Mouse (Mus musculus): ENCODE results near the gene Trim14. TPM values are rescaled to one million over a fixed set of nuclear protein-coding genes. Genes with fewer than 3 reads are reported as not detected.

Gene Trim14
- total and polyA plus RNA-seq, 3 experiments, result 18.2 to 25.9 (median 18.7) TPM

GRCm38 (mm10) chr4:46454097-46454864 is 81.7 kb downstream of the Trim14 start:
- Histone ChIP-seq H3K4me3 (ENCODE audit: low read depth, low read length) (peak overlapping the region; percentile 81; the same call in 1 of the 2 replicates), H3K27me3 (ENCODE audit: insufficient read depth, low read length) (no peaks in the 10 kb centered on the region), H3K36me3 (replicated peaks) (peaks cover 55% of the 10 kb centered on the region), H3K4me1 (ENCODE audit: insufficient read depth, low read depth, low read length) (peaks cover 72% of the 10 kb centered on the region), H3K9me3 (replicated peaks) (no peaks in the 10 kb centered on the region)
- TF ChIP-seq CTCF (IDR thresholded peaks at IDR 0.05; ENCODE audit: low read depth, low read length) (no peak), POLR2AphosphoS5 (IDR thresholded peaks at IDR 0.05; ENCODE audit: insufficient replicate concordance, low read depth, low read length) (no peak), GATA1 (IDR thresholded peaks at IDR 0.05; ENCODE audit: borderline replicate concordance, low read length) (no peak), TAL1 (conservative IDR thresholded peaks at IDR 0.05; ENCODE audit: low read depth, low read length) (no peak), GATA2 (IDR thresholded peaks at IDR 0.05; ENCODE audit: borderline replicate concordance, low read depth, low read length) (no peak)
- ATAC-seq (ENCODE audit: extremely low read depth, insufficient number of reproducible peaks, low FRiP score, poor library complexity, severe bottlenecking) (0 out of 2 replicates have a peak, but pooled peaks have one; percentile 11), DNase-seq (ENCODE audit: low spot score) (no peak)

- DNase-seq (ENCODE audit: low spot score), result no peak
- peaks cover 76% of the 10 kb centered on the region for H3K4me1 ChIP-seq (ENCODE audit: insufficient read depth, low read depth, low read length)
Measured at GRCm38 (mm10) chr4:46452855-46453719, 82.9 kb downstream of the Trim14 start.

GRCm38 (mm10) chr4:46452481-46452850 is 83.5 kb downstream of the Trim14 start:
- DNase-seq (ENCODE audit: low spot score) (peak; percentile 63), ATAC-seq (ENCODE audit: extremely low read depth, insufficient number of reproducible peaks, low FRiP score, poor library complexity, severe bottlenecking) (peak; percentile 29)
- H3K4me1 ChIP-seq (ENCODE audit: insufficient read depth, low read depth, low read length), result peaks cover 76% of the 10 kb centered on the region
- H3K27me3 ChIP-seq (ENCODE audit: insufficient read depth, low read length), result no peaks in the 10 kb centered on the region
- peak overlapping the region; percentile 81 for H3K4me3 ChIP-seq (ENCODE audit: low read depth, low read length)
- H3K36me3 ChIP-seq (replicated peaks), result peaks cover 39% of the 10 kb centered on the region
- H3K9me3 ChIP-seq (replicated peaks), result no peaks in the 10 kb centered on the region
- TF ChIP-seq GATA2 (IDR thresholded peaks at IDR 0.05; ENCODE audit: borderline replicate concordance, low read depth, low read length), result no peak
- TF ChIP-seq GATA1 (IDR thresholded peaks at IDR 0.05; ENCODE audit: borderline replicate concordance, low read length), result no peak
- no peak for TF ChIP-seq TAL1 (conservative IDR thresholded peaks at IDR 0.05; ENCODE audit: low read depth, low read length)
- TF ChIP-seq POLR2AphosphoS5 (IDR thresholded peaks at IDR 0.05; ENCODE audit: insufficient replicate concordance, low read depth, low read length), result no peak
- no peak for TF ChIP-seq CTCF (IDR thresholded peaks at IDR 0.05; ENCODE audit: low read depth, low read length)

More at GRCm38 (mm10) chr4:46452855-46453719, 82.9 kb downstream of the Trim14 start:
- Histone ChIP-seq H3K9me3 (replicated peaks) (no peaks in the 10 kb centered on the region), H3K27me3 (ENCODE audit: insufficient read depth, low read length) (no peaks in the 10 kb centered on the region), H3K36me3 (replicated peaks) (peaks cover 45% of the 10 kb centered on the region), H3K4me3 (ENCODE audit: low read depth, low read length) (peak overlapping the region; percentile 81)
- ATAC-seq (ENCODE audit: extremely low read depth, insufficient number of reproducible peaks, low FRiP score, poor library complexity, severe bottlenecking), result no peak
- TF ChIP-seq GATA1 (IDR thresholded peaks at IDR 0.05; ENCODE audit: borderline replicate concordance, low read length), result no peak
- TF ChIP-seq CTCF (IDR thresholded peaks at IDR 0.05; ENCODE audit: low read depth, low read length), result no peak
- TF ChIP-seq POLR2AphosphoS5 (IDR thresholded peaks at IDR 0.05; ENCODE audit: insufficient replicate concordance, low read depth, low read length), result no peak
- no peak for TF ChIP-seq TAL1 (conservative IDR thresholded peaks at IDR 0.05; ENCODE audit: low read depth, low read length)
- TF ChIP-seq GATA2 (IDR thresholded peaks at IDR 0.05; ENCODE audit: borderline replicate concordance, low read depth, low read length), result no peak

GRCm38 (mm10) chr4:46451758-46452480 is 84.0 kb downstream of the Trim14 start:
- DNase-seq (ENCODE audit: low spot score) (peak; percentile 52), ATAC-seq (ENCODE audit: extremely low read depth, insufficient number of reproducible peaks, low FRiP score, poor library complexity, severe bottlenecking) (no peak)
- peaks cover 33% of the 10 kb centered on the region for H3K36me3 ChIP-seq (replicated peaks)
- H3K4me3 ChIP-seq (ENCODE audit: low read depth, low read length), result peak overlapping the region; percentile 81
- TF ChIP-seq POLR2AphosphoS5 (IDR thresholded peaks at IDR 0.05; ENCODE audit: insufficient replicate concordance, low read depth, low read length) (no peak), CTCF (IDR thresholded peaks at IDR 0.05; ENCODE audit: low read depth, low read length) (no peak)
- peaks cover 76% of the 10 kb centered on the region for H3K4me1 ChIP-seq (ENCODE audit: insufficient read depth, low read depth, low read length)
- no peaks in the 10 kb centered on the region for H3K9me3 ChIP-seq (replicated peaks)
- no peaks in the 10 kb centered on the region for H3K27me3 ChIP-seq (ENCODE audit: insufficient read depth, low read length)

- H3K27me3 ChIP-seq (ENCODE audit: insufficient read depth, low read length), result no peaks in the 10 kb centered on the region
- peaks cover 27% of the 10 kb centered on the region for H3K36me3 ChIP-seq (replicated peaks)
- ATAC-seq (ENCODE audit: extremely low read depth, insufficient number of reproducible peaks, low FRiP score, poor library complexity, severe bottlenecking) (no peak), DNase-seq (ENCODE audit: low spot score) (no peak)
- TF ChIP-seq GATA1 (IDR thresholded peaks at IDR 0.05; ENCODE audit: borderline replicate concordance, low read length), result no peak
- no peak for TF ChIP-seq GATA2 (IDR thresholded peaks at IDR 0.05; ENCODE audit: borderline replicate concordance, low read depth, low read length)
- TF ChIP-seq CTCF (IDR thresholded peaks at IDR 0.05; ENCODE audit: low read depth, low read length), result no peak
- TF ChIP-seq POLR2AphosphoS5 (IDR thresholded peaks at IDR 0.05; ENCODE audit: insufficient replicate concordance, low read depth, low read length), result no peak
- no peak for TF ChIP-seq TAL1 (conservative IDR thresholded peaks at IDR 0.05; ENCODE audit: low read depth, low read length)
- no peaks in the 10 kb centered on the region for H3K9me3 ChIP-seq (replicated peaks)
- peak overlapping the region; percentile 81 for H3K4me3 ChIP-seq (ENCODE audit: low read depth, low read length)
- peaks cover 73% of the 10 kb centered on the region for H3K4me1 ChIP-seq (ENCODE audit: insufficient read depth, low read depth, low read length)
Measured at GRCm38 (mm10) chr4:46451240-46451757, 84.6 kb downstream of the Trim14 start.
